Mouse (Mus musculus) kidney, adult 2 months (tissue): Measurements from ENCODE around the gene Abcc2.

Experiments used
- CTCF ChIP-seq: fragments of 200-500 bp; conservative IDR thresholded peaks from 2 replicates; pipeline ENCODE4 v1.5.1; 2011; ENCODE audit warnings: low read depth, mild to moderate bottlenecking, control low read depth, low read length, moderate library complexity, mixed read lengths; ENCODE audit not compliant: insufficient read depth, insufficient read length
- POLR2A ChIP-seq: fragments of 200-500 bp; IDR thresholded peaks from one replicate; pipeline ENCODE4 v1.6.1; 2011; ENCODE audit warnings: low read depth, low read length, control low read depth

- no peak for TF ChIP-seq CTCF
- no peak for TF ChIP-seq POLR2A
Measured at GRCm38 (mm10) chr19:43886371-43887099, 104.5 kb downstream of the Abcc2 start.
